Mouse (Mus musculus) urinary bladder, postnatal 10 days (tissue): ENCODE data around the gene Spaca7.
"Not testable (repeated sequence)": the region's sequence is repeated elsewhere in the genome, so short reads cannot be mapped to it uniquely, and the experiment has no call there.

Source experiments
- DNase-seq: peaks from one replicate; pipeline ENCODE4 v3.0.0; 2022; ENCODE audit warnings: low spot score

Spaca7 gene

DNA sequence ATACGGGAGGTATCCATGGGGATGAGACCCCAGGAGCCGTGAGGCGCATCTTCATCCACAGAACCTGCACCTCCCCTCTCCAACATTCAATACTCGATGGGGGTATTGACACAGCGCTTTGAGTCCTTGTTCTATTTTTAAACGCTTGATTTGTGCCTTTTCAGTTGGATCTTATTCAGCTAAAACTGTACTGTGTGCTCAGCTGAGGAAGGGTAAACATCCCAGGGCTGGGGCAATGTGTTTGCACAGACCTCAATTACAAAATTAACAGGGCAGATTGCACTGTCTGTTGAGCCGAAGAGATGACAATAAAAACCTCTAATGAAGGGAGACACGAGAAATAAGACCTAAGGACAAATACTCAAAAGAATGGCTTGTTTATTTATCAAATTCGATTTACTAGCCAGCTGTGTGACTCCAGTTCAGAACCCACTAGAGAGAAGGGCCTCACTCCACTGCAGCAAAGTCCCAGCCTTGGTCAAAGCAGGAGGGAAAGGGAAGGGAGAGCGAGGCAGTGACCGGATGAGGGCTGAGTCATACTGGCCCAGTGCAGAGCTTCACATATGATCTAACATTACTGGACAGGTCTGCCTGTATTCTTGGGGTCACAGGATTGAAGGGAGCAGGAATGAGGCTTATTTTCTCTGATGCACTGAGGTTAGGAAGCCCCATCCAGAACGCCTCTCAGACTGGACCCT is 37.1 kb downstream of the Spaca7 start:
- DNase-seq, result no peak

DNA sequence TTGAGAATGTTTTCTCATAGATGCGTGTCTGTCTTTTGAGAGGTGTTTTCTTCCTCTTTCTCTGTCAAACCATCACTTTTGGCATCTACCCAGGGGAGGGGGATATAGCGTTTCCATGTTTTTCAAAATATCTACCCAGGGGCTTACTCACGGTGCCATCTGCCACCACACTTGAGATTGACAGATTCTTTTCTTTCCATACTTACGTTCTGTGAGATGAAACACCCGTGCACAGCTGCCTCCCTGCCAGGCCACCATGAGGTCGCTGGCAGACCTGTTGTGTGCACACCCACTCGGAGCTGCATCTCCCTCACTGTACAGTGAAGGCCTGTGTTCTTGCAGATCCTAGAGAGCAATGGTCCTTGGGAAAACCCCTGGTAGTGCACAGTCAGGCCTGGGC is 40.4 kb downstream of the Spaca7 start:
- DNase-seq, result no peak

DNA sequence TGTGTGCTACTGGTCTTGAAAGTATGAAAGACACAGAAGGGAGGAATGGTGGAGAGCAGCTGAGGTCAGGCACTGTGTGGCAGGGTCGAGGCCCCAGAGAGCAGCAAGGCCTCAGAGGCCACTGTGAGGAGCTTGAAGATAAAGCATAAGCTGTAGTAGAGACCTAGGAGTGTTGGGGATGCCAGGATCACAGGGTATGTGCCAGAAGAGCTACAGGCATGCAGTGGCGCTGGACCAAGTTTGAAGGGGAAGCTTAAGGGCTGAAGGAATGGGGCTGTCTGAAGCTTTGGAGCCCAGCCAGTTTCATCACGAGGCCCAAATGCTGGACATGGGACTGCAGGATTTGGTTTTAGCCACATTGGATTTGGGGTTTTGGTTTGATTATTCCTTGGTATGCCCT is 44.5 kb downstream of the Spaca7 start:
- not testable (repeated sequence) for DNase-seq

DNA sequence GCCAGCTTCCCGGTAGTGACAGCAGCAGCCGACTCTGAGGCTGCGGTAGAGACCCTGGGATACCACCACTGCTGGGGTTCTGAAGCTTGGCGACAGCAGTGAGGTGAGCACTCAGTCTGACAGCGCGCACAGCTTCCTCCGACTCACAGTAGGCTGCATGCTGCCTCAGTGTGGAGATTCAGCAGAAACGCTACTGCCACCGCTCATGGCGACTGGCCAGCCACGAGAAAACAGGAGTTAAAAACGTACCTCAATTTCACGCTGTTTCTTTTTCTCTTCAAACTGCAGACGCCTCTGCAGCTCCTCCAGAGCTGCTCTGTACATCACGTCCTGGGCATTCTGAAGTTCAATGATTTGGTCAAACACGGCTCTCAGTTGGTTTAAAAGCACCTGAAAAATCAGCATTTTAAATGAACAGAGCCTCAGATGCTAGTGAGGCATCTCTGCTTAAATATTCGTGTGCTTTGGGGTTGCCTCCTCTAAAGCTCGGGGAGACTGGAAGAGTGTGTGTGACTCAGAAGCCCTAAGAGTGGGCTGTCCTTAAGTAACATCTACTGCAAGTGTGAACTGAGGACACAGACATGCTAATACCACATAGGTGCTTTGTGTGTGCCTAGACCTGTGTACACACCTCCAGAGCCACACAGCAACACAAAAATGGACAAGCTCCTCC is 48.9 kb downstream of the Spaca7 start:
- no peak for DNase-seq

DNA sequence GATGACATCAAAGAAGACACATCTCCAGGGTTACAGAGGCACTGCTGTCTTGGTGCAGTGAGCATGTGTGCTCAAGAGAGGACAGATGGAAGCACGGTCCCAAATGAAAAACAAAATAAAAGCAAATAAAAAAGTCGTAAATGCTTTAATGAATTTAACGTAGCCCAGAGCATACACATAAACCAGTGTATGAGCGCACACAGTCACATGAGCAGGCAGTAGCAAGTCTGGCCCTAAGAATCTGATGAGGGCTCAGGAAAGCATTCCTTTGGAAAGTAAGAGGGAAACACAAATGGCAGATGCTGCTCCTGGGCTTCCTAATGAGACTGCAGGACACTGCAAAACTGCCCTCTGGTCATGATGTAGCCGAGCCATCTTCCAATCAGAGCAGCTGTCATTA is 53.1 kb downstream of the Spaca7 start:
- no peak for DNase-seq

DNA sequence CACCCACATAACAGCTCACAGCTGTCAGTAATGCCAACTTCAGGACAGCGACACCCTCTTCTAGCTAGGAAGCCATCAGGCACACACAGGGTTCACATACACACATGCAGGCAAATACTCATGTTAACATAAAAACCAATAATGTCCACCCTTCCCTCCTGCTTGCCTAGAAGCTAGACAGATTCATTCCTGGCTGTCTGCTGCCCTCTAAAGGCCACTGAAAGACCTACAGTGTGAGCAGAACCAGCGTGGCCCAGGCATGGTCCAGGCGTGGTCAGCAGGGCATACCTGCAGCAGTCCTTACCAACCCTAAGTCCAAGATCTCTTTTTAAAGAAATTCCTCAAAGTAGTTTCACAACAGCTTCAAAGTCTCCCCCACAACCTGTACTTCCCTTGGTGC is 56.2 kb downstream of the Spaca7 start:
- no peak for DNase-seq

DNA sequence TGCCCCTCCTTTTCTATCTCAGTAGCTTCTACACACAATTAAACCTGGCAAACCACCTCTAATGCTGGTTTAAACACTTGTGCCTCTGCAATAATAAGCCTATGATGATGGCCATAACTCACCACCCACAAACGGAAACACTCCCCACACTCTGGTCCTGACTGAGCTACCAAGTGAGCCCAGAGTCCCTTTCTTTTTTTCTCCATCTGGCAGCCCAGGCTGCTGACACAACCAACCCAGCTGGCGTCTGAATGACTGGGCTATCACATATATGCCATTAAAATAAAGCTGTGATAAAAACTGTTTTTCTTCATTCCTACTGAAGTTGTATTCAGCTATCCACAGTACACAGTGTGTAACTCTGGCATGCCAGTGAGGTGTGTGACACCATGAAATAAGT is 62.5 kb downstream of the Spaca7 start:
- no peak for DNase-seq

DNA sequence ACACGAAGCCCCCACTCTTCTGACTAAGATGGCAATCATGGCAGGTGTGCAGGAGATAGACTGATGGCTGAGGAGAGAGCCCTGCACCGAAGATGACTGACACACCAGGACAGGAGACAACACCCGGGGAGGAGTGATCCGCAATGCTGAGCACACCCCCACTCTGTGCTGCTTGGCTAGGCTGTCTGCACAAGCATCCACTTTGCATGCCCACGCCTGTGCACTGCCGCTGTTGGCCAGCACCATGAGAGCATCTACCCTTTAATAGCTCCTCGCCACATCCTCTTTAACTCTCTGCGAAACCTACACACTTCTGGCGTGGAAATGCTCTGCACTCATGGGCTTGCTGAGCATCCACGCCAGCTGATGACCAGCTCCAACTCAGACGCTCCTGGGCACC is 65.6 kb downstream of the Spaca7 start:
- no peak for DNase-seq

DNA sequence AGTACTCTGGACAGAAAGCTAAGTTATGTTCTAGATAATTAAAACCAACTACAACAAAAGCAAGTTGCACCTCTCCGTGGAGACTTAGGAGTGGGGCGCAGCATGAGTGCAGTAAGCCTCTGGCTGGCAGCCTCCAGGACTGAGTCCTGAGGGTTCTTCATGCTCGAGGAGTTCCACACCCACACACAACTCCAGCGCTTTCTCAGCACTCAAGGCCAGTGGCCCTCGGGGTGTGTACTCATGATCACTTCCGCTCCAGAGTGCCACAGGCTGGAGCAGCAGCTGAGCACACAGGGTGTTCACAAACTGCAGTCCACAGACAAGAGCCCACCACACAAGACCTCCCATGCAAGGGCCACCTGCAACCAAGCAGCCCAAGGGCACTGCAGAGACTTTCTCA is 68.7 kb downstream of the Spaca7 start:
- DNase-seq, result no peak

DNA sequence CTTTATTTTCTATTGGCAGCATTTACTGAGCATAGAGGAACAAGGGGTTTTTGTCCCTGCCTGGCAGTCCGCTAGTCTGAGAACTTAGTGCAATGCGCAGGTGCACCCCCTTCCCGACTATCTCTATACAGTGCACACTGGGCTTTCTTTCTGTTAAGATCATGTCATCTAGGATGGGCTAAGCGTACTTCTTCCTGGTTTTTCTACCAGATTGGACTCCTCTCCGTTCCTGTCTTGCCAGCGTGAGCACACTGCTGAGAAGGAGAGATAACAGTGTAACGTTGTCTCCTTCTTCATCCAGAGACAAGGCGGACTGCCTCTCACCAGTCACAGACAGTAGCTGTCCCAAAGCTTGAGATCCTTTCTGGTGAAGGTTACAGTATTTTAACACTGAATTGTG is 71.5 kb downstream of the Spaca7 start:
- DNase-seq, result no peak

DNA sequence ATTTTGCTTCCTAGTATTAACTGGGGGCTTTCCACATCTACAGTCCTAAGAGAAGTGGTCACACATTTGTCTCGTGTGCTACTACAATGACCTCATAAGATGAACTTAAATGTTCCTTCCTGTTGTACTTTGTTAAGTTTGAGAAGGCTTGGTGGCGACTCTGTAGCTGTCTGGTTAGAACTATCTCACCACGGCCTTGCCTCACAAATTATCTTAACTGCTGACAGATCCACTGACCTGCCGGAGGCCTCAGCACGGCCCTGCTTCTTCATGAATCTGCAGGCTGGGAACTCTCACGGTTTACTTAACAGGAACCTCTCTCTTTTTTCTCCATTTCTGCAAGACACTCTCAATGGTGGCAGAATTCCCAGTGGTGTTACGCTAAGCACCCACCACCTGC is 72.1 kb downstream of the Spaca7 start:
- DNase-seq, result no peak

DNA sequence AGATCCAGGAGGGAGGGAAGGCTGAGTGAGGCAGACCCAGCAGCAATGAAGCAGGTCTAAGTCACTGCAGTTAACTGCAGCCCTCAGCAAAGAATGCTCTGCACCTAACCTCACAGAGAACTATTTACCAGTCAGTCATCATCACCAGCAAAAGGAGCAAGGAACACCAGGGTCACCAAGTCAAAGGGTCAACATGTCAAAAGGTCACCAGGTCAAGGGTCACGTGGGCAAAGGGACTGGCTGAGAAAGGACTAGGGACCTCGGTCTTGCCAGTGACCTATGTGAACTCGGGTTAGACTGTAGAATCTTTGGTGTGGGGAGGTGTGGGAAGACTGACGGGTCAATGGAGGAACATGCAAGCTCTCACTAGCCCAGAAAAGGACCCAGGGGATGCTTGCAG is 73.7 kb downstream of the Spaca7 start:
- DNase-seq, result no peak

DNA sequence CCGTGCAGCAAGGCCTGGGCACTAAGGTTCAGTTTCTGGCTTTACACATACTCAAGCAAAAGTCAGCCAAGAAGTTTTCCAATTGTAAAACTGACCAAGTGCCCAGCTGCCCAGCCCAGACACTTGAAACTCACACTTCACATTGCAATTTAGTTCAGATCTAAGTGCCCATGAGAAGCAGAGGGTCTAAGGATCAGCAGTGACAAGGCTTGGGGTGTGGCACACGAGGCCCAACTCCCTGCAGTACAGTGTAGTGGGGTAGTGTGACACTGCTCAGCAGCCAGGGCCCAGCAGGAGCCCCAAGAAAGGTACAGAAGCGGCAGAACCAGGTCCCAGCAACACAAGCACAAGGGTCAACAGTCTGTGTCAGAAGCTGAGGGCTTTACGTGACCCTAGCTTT is 76.1 kb downstream of the Spaca7 start:
- DNase-seq, result no peak
